Mouse (Mus musculus) lung, postnatal 10 days (tissue): ENCODE data around the gene Myh1.
A peak's percentile ranks its signal among the peaks of the same experiment; 100 is the strongest.

Source experiments
- DNase-seq: peaks from one replicate; pipeline ENCODE4 v3.0.0; 2021

The Myh1 gene

DNA sequence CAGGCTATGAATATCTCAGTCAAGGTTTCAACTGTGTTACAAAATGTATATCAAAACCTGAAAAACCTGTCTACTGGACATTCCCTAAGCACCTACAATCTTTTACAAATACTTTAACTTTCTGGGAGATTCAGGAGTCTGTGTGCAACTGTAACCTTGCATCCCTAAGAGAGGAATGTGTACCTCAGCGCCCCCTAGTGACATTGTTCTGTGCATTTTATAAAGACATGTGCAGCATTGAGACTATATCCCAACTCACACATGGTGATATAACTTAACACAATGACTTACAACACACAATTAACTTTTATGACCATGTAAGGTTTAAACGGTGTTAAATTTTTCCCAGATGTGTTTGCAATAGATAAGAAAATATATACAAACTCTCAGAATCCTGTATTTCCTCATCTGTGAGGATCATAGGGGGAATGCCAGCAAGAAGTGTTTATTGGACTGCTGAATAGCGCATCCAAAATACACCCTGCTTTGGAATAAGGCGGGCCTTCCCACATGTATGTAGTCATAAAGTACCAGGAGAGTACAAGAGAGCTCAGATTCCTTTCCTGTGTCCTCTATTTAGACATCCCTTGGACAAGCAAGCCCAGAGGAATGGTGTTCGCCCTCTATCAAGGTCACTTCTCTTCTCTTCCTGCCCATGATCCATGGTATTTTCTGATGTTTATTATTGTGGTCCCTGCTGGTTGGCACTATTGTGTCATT, 35.9 kb downstream of the Myh1 start:
- DNase-seq, result peak; percentile 62

DNA sequence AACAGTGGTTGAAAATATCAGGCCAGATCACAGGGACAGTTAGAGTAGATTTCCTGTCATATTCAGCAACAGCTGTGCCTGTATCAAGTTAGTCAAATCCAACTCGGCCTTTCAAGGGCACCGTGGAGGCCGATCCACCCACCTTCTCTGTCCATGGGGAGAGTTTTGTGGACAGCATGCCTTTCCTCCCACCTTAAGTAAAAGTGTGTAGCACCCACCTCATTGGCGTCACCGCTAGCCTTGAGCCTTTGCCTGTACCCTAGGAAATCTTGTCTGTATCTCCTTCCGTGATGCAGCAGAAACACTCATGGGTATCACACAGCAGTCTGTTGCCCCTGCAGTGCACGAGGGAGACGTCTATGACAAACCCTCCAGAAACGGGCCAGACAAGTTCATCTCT, 36.9 kb downstream of the Myh1 start:
- DNase-seq, result no peak

DNA sequence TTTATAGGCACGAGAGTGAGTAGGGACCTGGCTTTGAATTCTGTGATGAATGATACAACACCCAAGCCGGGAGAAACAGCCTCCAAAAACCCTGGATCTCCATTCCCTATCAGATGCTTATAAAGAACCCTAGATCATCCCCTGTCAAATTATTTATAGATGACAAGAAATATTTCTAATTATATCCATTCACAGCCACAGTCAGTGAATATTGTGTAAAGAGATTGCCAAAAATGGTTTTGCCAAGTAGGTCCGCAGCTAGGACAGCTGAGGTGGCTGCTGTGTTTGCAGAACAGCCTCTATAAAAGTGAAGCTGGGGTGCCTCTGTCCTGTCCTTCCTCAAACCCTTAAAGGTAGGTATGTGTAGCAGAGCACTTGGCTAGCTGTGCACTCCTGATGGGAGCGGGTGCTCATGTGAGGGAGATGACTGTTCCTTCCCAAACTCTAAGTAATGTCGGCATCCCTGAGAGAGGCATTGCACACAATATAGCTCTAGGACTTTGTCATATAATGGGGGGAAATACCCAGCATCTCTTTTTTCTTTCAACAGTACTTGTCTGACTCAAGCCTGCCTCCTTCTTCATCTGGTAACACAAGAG, 37.7 kb downstream of the Myh1 start, which contains the start of gene Myh4:
Myh4 (plus strand) TSS at position 549 of the 599 bp plus-strand sequence.
- no peak for DNase-seq

DNA sequence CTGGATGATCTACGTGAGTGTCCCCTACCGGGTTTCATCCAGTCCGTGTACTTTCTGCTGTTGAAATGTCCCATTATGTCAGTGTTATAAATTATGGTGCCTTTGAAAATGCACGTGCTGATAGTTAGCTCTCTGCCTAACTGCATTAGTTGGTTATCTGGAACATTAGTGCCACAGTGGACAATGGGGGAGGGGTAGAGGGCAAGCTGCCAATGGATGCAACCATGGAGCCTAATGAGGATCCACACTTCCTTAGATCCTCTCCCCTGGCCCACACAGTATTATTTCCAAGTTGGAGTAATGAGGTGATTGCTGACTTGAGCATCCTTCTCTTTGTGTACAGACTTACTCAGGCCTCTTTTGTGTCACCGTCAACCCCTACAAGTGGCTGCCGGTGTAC, 41.2 kb downstream of the Myh1 start:
- no peak for DNase-seq

DNA sequence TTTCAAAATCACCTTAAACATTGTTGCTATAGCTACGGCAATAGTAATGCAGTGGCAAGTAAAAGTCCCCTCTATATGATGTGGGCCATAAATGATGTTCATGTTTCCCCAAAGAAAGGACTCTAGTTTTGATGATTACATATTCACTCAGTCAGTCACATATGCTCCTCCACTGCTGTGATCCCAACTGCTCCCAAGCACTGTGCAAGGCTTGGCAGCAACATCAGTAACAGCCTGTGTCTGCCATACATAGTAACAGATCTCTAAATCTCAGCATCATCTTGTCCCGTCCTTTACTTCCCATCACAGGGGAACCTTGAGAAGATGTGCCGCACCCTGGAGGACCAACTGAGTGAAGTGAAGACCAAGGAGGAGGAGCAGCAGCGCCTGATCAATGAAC, 53.8 kb downstream of the Myh1 start:
- DNase-seq, result no peak

DNA sequence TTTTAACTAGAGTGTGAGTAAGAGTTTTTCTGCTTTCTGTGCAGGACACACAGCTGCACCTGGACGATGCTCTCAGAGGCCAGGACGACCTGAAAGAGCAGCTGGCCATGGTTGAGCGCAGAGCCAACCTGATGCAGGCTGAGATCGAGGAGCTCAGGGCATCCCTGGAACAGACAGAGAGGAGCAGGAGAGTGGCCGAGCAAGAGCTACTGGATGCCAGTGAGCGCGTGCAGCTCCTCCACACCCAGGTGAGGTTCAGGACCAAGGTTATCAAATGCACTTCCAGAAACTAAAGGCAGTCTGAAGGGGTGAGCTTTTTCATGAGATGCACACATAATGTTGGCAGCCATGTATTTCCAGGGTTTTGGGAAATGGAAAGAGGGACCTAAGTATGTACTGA, 57.2 kb downstream of the Myh1 start:
- DNase-seq, result no peak

DNA sequence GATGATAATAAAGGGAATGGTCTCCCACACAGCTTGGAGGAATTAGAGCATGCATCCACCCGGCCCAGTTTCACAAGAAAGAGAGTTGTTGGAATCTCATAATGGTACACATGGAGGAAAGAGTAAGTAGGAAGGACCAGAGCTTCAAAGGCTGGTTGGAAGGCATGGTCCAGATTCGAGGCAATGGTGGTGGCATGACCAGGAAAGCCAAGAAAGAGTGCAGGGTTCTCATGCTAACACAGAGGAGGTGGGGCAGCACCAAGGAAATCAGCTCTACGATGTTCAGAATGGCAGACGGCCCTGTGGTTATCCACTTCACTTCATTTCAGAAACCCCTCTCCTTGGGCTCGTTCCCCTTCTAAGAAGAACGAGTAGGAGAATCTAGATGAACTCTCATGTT, 61.1 kb downstream of the Myh1 start:
- no peak for DNase-seq
